In genomic region chr15:85577583-85578460, GRCm38 (mm10) we compare ENCODE assay signal across 9 mouse cellular contexts. TPM values are rescaled to one million over a fixed set of nuclear protein-coding genes. Genes with fewer than 3 reads are reported as not detected.
DNase-seq lines count a peak whose midpoint lies in the region; ATAC-seq and TF ChIP-seq lines count a peak whose summit lies in the region.
"Had no signal": no experiment of that assay in that cellular context is flagged by ENCODE, and none has a peak within 500 bp of the region (broad histone marks: within the 10 kb centered on the region; RNA-seq: fewer than 3 reads in every experiment).

No protein-coding gene starts in this region.

- no peaks in the 10 kb centered on the region for H3K36me3 ChIP-seq in lung, postnatal 0 days (ENCODE audit: insufficient read depth, low read length)
- H3K36me3 ChIP-seq in embryonic facial prominence, embryonic 14.5 days (ENCODE audit: control insufficient read depth, insufficient read depth, low read length) = no peaks in the 10 kb centered on the region
- H3K36me3 ChIP-seq in limb, embryonic 11.5 days (ENCODE audit: control insufficient read depth, insufficient read depth, low read length) = no peaks in the 10 kb centered on the region

- TF ChIP-seq CTCF in lung, postnatal 0 days (IDR thresholded peaks at IDR 0.05) = no peak; the same call in 1 of the 2 replicates

- ATAC-seq in lung, postnatal 0 days = no peak
- ATAC-seq in embryonic facial prominence, embryonic 14.5 days (ENCODE audit: low read depth) = no peak
- no peak for ATAC-seq in limb, embryonic 11.5 days (ENCODE audit: insufficient number of reproducible peaks, low FRiP score, low TSS enrichment, low read depth)

- no peaks in the 10 kb centered on the region for H3K9me3 ChIP-seq in lung, postnatal 0 days (ENCODE audit: low read length)
- H3K9me3 ChIP-seq in embryonic facial prominence, embryonic 14.5 days (ENCODE audit: control insufficient read depth, low read length) = no peaks in the 10 kb centered on the region
- no peaks in the 10 kb centered on the region for H3K9me3 ChIP-seq in limb, embryonic 11.5 days (ENCODE audit: control insufficient read depth, low read length)

- TF ChIP-seq EP300 in lung, postnatal 0 days (IDR thresholded peaks at IDR 0.05) = no peak

- H3K4me3 ChIP-seq in lung, postnatal 0 days (ENCODE audit: low read depth, low read length) = peak overlapping the region; percentile 14; the same call in 1 of the 2 replicates
- peak overlapping the region; percentile 36 for H3K4me3 ChIP-seq in embryonic facial prominence, embryonic 14.5 days (ENCODE audit: low read depth, low read length)
- H3K4me3 ChIP-seq in limb, embryonic 11.5 days (ENCODE audit: low read depth, low read length) = peak overlapping the region; percentile 28

- H3K27me3 ChIP-seq in lung, postnatal 0 days (replicated peaks; ENCODE audit: insufficient read depth, low read length) = peaks cover 66% of the 10 kb centered on the region
- peaks cover 91% of the 10 kb centered on the region for H3K27me3 ChIP-seq in embryonic facial prominence, embryonic 14.5 days (replicated peaks; ENCODE audit: control insufficient read depth, insufficient read depth, low read length)
- H3K27me3 ChIP-seq in limb, embryonic 11.5 days (ENCODE audit: control insufficient read depth, insufficient read depth, low read length) = peaks cover 74% of the 10 kb centered on the region

- H3K27ac ChIP-seq in lung, postnatal 0 days (ENCODE audit: low read length) = no peak overlapping the region
- no peak overlapping the region for H3K27ac ChIP-seq in embryonic facial prominence, embryonic 14.5 days (replicated peaks; ENCODE audit: low read depth, low read length)
- H3K27ac ChIP-seq in limb, embryonic 11.5 days (replicated peaks; ENCODE audit: low read depth, low read length) = no peak overlapping the region

- H3K4me2 ChIP-seq in lung, postnatal 0 days (replicated peaks; ENCODE audit: low read depth, low read length) = peak overlapping the region; percentile 52
- peak overlapping the region; percentile 96 for H3K4me2 ChIP-seq in embryonic facial prominence, embryonic 14.5 days (ENCODE audit: low read depth, low read length)
- peak overlapping the region; percentile 53 for H3K4me2 ChIP-seq in limb, embryonic 11.5 days (ENCODE audit: low read depth, severe bottlenecking)

- H3K9ac ChIP-seq in lung, postnatal 0 days (replicated peaks; ENCODE audit: low read depth) = no peak overlapping the region
- H3K9ac ChIP-seq in embryonic facial prominence, embryonic 14.5 days (ENCODE audit: low read depth, low read length) = peak overlapping the region; percentile 49
- no peak overlapping the region for H3K9ac ChIP-seq in limb, embryonic 11.5 days (ENCODE audit: low read length)

- H3K4me1 ChIP-seq in lung, postnatal 0 days (ENCODE audit: insufficient read depth, low read depth, low read length) = peaks cover 5% of the 10 kb centered on the region; the same call in 1 of the 2 replicates
- peaks cover 19% of the 10 kb centered on the region for H3K4me1 ChIP-seq in embryonic facial prominence, embryonic 14.5 days (ENCODE audit: control insufficient read depth, insufficient read depth, low read length)
- H3K4me1 ChIP-seq in limb, embryonic 11.5 days (ENCODE audit: control insufficient read depth, insufficient read depth, low read length) = peaks cover 27% of the 10 kb centered on the region

- DNase-seq in lung, postnatal 0 days (ENCODE audit: low spot score) = no peak
- DNase-seq in lung, postnatal 25 days (ENCODE audit: low spot score) = no peak
- no peak for DNase-seq in embryonic facial prominence, embryonic 14.5 days (ENCODE audit: low spot score)
- DNase-seq in limb, embryonic 11.5 days (ENCODE audit: low spot score) = peak; percentile 46
- peak; percentile 56 for DNase-seq in retina, postnatal 1 day
- DNase-seq in cerebellum, postnatal 36 days = no peak
- DNase-seq in thymus, postnatal 36 days = no peak
- DNase-seq in thymus, postnatal 0 days (ENCODE audit: low spot score) = no peak
- DNase-seq: adrenal gland, adult 2 months had no signal

- WGBS in lung, postnatal 0 days = 3% methylated on average over 50 of the region's 54 CpGs
- WGBS in embryonic facial prominence, embryonic 14.5 days = 3% methylated on average over 27 of the region's 54 CpGs
- WGBS in limb, embryonic 11.5 days = 2% methylated on average over 53 of the region's 54 CpGs

RNA-seq across cellular contexts. Expression of gene Wnt7b, which starts 4.5 kb away (rescaled TPM):
- polyA plus RNA-seq in lung, postnatal 0 days (2015; fragmentation: Nextera tagmentation; extraction: Ambion mirVana) = 11.3 and 14.9 TPM in 2 replicates
- 15.7 and 17.8 TPM in 2 replicates for polyA plus RNA-seq in embryonic facial prominence, embryonic 14.5 days (2014; fragmentation: Nextera tagmentation; extraction: Ambion mirVana)
- polyA plus RNA-seq in limb, embryonic 11.5 days (2014; fragmentation: Nextera tagmentation; extraction: Ambion mirVana) = 13.4 and 19.1 TPM in 2 replicates
- polyA plus RNA-seq in thymus, postnatal 0 days (2015; fragmentation: Nextera tagmentation; extraction: Ambion mirVana) = 0.73 and 1.3 TPM in 2 replicates

Comparison
In these comparisons a context has a peak if more than half of its experiments do, and no peak if none do; other contexts are left out.
1. DNase-seq: peak in limb, embryonic 11.5 days (single experiment) and retina, postnatal 1 day (single experiment); none in lung, postnatal 0 days (single experiment), lung, postnatal 25 days (single experiment), embryonic facial prominence, embryonic 14.5 days (single experiment), cerebellum, postnatal 36 days (0 of 2), thymus, postnatal 36 days (0 of 2) and thymus, postnatal 0 days (single experiment).
2. Peak in every context shown above with its lines, with median percentiles within 50 percentile points of each other: H3K4me2 ChIP-seq and H3K4me3 ChIP-seq.